Mouse (Mus musculus): ENCODE results near the gene Baz1b. TPM values are rescaled to one million over a fixed set of nuclear protein-coding genes. Genes with fewer than 3 reads are reported as not detected.
"Not testable (repeated sequence)": the region's sequence is repeated elsewhere in the genome, so short reads cannot be mapped to it uniquely, and the experiment has no call there.

The Baz1b gene
- total RNA-seq, 2 experiments from 2014 or later = 78.1 to 79.2 TPM

DNA sequence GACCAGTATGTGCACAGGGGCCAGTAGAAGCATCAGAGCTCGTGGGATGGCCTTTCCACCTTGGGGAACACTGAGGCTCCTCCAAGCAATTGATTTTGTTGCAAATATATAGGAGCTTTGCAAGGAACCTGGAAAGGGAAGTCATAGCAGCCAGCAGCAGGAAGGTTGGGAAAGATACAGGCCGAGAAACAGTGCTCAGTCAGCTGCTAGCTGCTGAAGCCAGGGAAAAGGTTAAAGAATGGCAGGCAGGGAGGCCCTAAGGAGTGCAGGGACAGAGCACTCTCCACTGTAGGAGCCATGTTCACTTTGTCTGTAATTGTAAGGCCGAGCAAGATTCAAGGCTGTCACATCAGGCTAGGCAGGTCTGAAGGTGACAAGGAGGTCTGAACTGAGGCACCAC, 8.5 kb upstream of the Baz1b start:
- DNase-seq (ENCODE audit: low spot score in 2 of 2) = no peak

DNA sequence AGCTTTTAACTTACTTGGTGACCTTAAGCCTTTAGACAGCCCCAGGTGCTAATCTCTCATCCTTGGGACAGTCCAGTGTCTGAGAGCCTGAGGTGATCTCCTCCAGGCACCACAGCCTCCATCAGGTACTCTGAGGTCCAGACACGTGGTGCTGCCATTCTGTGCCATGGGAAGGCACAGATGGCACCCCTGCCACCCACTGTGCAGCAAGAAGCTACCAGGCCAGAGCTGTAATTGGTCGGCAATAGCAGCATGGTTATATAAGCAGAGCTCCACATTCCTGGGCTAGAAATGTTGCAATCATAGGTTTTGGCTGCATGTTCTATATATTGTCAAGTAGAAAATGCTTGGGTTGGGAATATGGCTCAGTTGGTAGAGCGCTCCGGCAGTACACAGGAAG, 8.1 kb upstream of the Baz1b start:
- DNase-seq (ENCODE audit: low spot score in 2 of 2) = peak; percentile 51 to 70

DNA sequence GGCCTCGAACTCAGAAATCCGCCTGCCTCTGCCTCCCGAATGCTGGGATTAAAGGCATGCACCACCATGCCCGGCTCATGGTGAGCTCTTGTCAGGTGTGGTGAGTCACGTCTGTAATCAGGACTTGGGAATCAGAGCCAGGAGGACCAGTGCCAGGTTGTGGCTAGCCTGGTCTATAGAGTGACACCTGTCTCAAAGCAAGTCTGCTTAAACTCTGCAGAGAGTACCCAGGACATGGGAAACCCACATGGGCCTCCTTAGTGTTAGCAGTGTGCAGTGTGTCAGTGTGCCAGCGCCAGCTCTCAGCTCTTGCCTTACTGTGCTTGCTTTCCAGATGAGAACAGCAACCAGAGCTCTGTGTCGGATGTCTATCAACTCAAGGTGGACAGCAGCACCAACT, 7.4 kb upstream of the Baz1b start:
- no peak for DNase-seq (ENCODE audit: low spot score in 2 of 2)

DNA sequence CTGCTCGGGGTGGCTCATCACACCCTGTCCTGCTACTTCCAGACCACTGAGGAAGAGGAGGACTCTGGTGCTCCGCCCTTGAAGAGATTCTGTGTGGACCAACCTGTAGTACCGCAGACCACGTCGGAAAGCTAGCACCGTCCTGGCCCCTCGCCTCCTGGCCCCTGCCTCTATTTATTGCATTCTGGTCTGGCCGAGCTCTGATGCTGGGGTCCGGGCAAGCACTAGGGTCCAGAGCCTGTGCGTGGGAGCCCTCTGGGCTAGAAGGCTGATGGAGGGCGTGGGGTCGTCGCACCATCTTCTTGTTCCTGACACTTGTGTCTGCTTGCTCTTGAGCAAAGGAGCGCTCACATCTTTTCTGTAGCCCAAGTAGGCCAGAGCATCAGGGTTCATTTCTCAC, 6.3 kb upstream of the Baz1b start:
- no peak for DNase-seq (ENCODE audit: low spot score in 2 of 2)

DNA sequence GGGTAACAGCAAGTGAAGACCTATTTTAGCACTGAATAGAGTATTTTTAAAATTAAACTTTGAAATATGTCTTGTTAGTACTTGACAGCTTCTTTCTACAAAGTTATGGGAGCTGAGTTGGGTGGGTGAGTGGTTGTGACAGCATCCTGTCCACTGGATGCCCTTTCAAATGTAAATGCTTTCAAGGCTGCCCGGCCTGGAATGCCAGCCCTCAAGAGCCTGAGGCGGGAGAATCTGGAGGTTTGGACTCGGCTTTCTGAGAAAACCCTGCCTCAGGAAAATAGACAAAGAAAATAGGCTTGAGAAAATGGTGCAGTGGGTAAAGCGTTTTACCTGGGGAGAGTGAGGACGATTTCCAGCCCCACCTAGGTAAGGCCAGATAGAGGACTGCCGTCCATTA, 5.3 kb upstream of the Baz1b start:
- DNase-seq (ENCODE audit: low spot score in 2 of 2) = no peak

DNA sequence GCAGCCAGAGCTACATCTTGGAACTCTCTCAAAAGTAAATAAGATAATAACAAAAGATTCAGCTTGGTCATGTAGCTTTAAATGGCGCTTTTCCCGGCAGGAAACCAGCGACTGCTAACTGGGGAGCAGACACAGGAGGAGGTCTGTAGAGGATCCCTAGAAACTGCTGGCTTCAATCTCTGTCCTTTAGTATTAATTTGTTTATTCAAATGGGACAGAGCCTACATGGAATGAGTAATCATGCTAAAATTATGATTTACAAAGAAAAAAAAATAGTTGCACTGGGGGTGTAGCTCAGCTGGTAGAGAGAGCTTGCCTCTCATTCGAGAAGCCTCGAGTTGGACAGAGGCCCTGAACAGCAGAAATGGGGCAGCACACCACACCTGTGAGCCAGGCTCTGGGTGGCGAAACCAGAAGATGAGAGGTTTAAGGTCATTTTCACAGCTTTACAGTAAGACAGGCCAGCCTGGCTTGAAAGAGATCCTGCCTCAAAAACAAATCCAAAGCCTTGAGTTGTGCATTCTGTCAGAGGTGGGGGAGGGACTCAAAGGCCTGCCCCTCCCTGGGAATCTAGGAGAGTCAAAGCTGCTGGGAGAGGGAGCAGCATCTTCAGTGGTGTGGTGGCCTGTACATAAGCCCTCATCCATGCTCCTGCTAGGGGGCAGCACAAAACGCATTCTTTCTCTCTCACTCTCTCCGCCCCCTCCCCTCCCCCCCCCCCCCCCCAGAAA, 3.8 kb upstream of the Baz1b start:
- DNase-seq (ENCODE audit: low spot score in 2 of 2) = peak; percentile 36 to 54

DNA sequence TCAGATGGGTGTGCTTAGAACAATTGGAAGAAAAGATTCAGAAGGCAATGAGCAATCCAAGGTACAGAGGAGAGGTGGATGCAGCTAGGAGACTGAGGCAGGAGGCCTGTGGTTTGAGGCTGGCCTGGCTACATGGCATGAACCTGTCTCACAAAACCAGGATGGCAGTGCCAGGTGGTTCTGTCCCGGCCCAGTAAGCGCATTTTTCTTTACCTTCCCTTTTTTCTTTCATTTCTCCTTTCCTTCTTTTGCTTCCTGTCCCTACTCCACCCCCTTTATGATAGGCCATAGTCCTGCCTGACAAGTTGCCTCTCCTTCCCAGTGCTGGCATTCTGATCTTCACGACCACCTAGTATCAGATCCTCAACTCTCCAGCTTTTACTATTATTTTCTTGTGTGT, 2.0 kb upstream of the Baz1b start:
- no peak for DNase-seq (ENCODE audit: low spot score in 2 of 2)

DNA sequence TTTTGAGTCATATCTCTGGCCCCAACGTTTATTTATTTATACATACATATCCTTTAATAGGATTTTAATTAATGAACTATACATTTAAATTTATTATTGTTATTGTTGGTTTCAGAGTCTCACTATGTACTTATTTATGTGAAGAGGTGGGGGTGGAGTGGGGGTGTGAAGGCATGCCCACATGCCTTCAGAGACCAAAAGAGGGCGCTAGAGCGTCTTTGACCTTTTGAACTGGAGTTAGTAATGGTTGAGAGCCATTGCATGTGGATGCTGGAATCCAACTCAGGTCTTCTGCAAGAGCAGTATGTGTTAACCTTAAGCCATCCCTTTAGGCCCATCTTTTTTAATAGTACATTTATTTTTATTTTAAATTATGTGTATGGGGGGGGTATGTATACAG, 1.5 kb upstream of the Baz1b start:
- DNase-seq (ENCODE audit: low spot score in 2 of 2) = no peak

DNA sequence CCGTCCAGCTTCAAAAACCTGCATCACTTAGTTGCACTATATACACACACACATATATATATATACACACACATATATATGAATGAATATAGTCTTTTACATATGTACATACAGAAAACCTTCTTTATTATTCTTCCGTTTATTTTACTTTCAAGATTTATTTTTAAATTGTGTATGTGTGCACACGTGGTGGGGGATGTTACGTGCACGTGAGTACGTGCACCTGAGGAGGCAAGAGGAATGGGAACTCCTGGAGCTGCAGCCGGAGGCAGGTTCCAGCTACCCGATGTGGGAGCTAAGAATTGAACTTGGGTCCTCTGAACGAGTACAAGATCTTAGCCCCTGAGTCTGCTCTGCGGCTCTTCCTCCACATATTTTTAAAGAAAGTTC, 838 bp upstream of the Baz1b start:
- no peak for DNase-seq (ENCODE audit: low spot score in 2 of 2)

DNA sequence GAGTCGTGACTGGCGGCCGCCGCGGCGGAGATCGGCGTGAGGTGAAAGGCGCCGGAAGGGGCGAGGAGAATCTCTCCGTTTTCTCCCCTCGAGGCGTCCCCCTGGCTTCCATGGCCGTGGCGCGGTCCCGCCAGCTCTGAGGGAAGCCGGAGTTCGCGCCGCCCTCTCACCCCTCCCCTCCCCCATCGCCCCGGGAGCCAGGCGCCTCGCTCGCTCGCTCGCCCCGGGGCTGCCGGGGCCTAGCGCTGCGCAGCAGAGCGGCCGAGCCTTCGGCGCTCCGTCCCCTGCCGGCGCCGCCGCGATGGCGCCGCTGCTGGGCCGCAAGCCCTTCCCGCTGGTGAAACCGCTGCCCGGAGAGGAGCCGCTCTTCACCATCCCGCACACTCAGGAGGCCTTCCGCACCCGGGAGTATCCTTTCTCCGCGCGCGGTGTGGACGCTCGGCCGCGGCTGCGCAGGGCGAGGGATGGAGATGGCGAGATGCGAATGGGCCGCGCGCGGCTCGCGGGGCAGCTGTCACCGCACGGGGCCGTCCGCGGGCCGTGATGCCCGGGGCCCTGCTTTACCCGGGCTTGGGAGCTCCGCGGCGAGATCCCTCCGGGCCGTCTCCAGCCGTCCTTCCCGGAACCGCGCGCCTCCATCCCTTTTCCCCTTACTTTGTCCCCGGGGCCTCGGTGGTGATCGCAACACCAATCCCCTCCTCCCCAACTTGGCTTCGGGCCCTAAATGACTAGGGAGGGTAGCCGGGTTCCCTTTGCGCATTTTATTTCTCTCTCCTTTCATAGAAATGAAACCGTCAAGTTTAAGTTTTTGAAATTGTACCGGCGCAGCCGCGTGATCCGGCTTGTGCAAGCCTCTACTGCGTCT, 517 bp downstream of the Baz1b start:
- peak; percentile 53 to 66 for DNase-seq (ENCODE audit: low spot score in 2 of 2)

DNA sequence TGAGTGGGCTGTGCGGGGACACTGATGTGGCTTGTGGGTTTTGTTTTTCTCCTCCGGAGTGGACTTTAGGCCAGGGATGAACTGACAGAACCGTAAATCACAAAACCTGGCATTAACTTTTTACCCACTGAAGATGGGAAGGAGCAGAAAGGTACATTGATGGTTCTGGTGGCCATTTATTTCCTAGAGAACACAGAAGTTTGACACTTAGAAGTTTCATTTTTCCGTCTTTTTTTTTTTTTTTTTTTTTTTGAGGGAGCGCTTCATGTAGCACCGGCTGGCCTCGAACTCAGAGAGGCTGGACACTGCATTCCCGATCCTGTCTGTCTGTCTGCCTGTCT, 1.1 kb downstream of the Baz1b start:
- DNase-seq (ENCODE audit: low spot score in 2 of 2) = no peak

DNA sequence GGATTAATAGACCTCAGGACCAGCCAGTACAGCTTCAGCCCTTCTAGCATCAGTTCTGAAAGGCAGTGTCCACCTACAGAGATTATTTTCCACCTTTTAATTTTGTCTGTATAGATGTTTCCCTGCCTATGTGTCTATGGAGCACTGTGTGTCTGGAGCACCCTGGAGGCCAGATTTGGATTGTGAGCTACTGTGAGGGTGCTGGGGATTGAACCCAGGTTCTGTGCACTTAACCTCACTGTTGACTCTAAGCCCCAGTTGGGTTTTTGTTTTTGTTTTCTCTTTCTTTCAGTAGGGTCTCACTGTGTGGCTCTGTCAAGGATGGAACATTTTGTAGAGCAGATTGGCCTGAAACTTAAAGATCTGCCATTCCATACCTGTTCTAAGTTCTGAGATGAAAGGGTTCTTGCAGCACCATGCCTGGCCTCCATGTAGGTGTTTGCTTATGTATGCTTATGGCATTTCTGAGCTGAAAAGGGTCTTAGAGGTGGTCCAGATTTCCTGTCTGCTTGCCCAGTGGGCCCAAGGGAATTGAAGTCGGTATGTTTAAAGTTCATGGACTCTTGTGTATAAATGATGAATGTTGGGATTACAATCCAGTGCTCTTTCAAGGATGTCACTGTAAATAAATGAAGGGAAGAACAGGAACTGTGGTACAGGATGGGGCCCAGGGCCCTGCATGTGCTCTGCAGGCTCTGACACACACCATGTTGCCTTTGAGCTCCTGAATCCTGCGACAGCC, 2.4 kb downstream of the Baz1b start:
- DNase-seq (ENCODE audit: low spot score in 2 of 2) = no peak

DNA sequence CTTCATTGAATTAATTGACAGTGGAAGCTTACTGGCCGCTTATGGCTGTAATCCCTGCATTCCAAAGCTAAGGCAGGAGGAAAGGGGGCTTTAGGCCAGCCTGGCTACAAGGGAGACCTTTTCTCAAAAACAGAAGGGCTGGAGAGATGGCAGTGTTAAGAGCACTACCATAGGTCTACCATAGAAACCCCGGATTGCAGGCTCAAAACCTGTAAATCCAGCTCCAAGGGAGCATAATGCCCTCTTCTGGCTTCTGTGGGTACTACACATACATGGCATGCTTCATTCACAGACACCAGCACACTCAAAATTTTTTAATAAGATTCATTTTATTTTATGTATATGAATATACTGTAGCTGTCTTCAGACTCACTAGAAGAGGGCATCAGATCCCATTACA, 4.6 kb downstream of the Baz1b start:
- peak; percentile 65 to 75 for DNase-seq (ENCODE audit: low spot score in 2 of 2)

DNA sequence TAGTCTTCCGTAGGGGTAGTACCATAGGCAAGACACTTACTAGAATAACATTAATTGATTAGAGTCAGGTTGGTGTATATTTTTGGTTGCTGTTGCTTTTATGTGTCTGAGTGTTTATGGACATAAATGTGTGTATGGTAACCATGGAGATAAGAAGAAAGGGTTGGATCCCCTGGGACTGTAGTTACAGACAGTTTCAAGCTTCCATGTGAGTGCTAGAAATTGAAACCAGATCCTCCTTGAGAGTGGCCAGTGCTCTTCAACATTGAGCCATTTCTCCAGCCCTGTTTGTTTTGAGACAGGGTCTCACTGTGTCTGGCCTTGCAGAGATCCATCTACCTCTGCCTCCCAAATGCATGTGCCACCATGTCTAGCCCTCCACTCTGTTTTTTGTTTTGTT, 5.4 kb downstream of the Baz1b start:
- no peak for DNase-seq (ENCODE audit: low spot score in 2 of 2)

DNA sequence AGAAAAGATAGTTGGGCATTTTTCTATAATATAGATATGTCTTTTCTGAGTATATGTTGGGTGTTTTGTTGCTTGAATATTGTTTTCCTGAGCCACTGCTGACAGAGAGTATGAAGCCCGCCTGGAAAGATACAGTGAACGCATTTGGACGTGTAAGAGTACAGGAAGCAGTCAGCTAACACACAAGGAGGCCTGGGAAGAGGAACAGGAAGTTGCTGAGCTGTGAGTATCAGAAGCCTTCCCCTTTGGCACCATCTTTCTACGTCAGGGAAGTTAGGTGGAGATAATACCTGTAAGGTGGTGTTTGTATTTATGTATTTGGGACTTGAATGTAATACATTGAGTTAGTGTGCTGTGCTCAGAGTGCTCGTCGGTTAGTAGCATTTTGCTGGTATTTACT, 9.3 kb downstream of the Baz1b start:
- DNase-seq (ENCODE audit: low spot score in 2 of 2) = no peak

DNA sequence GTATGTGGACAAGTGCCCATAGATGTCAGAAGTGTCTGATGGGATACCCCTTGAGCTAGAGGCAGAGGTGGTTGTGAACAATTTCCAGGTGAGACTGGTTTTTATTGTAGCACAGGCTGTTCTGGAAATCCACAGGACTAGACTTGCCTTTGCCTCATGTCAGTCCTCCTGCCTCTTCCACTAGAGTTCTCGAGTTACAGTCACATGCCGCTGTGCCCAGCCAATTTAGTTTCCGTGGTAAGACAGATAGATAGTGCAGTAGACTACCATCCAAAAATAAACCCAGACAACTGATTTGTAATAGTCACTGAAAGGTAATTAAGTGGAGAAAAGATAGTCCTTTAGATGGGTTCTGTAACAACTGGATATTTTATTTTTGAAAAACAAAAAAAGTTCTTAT, 15.7 kb downstream of the Baz1b start:
- no peak for DNase-seq (ENCODE audit: low spot score in 2 of 2)

DNA sequence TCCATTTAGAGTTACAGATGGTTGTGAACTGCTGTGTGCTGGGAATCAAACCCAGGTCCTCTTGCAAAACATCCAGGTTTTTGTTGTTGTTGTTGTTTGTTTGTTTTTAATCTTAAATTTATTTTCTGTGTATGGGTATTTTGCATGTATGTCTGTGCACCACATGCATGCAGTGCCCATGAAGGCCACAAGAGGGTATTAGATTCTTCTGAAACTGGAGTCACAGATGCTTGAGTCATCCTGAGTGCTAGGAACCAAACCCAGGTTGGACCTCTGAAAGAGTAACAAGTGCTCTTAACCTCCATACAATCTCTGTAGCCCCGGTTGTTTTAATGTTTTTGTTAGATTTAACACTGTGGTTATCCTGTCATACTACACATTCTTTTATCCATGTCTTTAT, 21.1 kb downstream of the Baz1b start:
- DNase-seq (ENCODE audit: low spot score in 2 of 2) = no peak

DNA sequence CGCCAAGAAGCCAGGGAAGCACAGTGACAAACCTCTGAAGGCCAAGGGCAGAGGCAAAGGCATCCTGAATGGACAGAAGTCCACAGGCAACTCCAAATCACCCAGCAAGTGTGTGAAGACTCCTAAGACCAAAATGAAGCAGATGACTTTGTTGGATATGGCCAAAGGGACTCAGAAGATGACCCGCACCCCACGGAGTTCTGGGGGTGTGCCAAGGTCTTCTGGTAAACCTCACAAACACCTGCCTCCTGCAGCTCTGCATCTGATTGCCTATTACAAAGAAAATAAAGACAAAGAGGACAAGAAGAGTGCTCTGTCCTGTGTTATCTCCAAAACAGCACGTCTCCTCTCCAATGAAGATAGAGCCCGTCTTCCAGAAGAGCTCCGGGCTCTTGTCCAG, 29.8 kb downstream of the Baz1b start:
- DNase-seq (ENCODE audit: low spot score in 2 of 2) = no peak

DNA sequence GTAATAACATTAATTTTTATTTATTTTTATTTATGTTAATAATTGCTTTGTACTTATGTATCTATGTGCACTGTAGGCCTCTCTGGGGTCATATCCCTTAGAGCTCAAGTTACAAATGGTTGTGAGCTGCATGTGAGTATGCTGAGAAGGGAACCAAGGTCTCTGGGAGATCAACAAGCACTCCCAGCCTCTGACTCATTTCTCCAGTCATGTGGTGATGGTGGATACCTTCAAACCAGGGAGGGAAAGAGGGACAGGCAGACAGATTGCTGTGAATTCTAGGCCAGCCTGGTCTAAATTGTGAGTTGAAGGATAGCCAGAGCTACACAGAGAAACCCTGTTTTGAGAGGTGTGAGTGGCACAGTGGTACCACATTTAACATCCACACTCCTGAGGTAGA, 33.9 kb downstream of the Baz1b start:
- no peak for DNase-seq (ENCODE audit: low spot score in 2 of 2)

DNA sequence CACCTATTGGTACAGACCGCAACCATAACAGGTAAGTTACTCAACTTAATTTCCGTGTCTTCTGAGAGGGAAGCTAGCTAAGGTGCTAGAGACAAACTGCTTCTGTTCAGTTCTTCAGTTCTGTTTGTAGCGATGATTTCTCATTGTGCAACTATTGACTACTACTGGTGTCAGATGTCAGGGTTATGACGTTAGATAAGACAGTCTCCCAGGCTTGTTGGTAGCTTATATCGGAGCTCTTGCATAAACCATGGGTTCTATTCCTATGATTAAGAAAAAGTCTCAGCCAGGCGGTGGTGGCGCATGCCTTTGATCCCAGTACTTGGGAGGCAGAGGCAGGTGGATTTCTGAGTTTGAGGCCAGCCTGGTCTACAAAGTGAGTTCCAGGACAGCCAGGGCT, 35.0 kb downstream of the Baz1b start:
- DNase-seq (ENCODE audit: low spot score in 2 of 2) = no peak

DNA sequence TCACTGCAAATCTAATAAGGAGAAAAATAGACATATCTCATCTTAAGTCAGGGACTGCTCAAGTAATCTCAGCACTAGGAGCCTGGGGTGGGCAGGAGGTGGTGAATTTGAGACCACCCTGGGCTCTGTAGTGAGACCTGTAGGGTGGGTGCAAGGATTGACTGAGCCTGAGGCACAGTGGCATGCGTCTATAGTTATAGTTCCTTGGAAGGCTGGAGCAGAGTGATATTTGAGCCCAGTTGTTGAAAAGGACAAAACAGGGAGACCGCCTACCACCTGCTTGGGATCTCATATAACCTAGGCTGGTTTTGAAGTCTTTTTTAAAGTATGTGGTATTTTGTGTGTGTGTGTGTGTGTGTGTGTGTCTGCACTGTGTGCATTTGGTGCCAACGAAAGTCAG, 37.1 kb downstream of the Baz1b start:
- DNase-seq (ENCODE audit: low spot score in 2 of 2) = no peak

DNA sequence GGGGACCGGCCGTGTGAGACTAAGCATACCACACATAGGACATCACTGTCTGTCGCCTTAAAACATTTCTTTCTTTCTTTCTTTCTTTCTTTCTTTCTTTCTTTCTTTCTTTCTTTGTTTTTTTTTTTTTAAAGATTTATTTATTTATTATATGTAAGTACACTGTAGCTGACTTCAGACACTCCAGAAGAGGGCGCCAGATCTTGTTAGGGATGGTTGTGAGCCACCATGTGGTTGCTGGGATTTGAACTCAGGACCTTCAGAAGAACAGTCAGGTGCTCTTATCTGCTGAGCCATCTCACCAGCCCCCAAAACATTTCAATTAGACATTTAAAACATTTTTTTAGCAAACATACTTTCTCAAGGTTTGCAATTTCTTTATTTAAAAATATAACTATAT, 38.8 kb downstream of the Baz1b start:
- not testable (repeated sequence) for DNase-seq (ENCODE audit: low spot score in 2 of 2)

Measured in left cerebral cortex, adult 18-20 months (tissue).